Mouse (Mus musculus) liver, adult 2 months (tissue): ENCODE data around the gene Ssbp1. TPM values are rescaled to one million over a fixed set of nuclear protein-coding genes. Genes with fewer than 3 reads are reported as not detected.

Source experiments
- DNase-seq: peaks from one replicate; pipeline ENCODE4 v3.0.0-alpha.2; 2011; ENCODE audit warnings: low read depth, low spot score; ENCODE audit errors: extremely low read depth
- H3K27ac ChIP-seq: fragments of 200-500 bp; replicated peaks from 2 replicates; pipeline ENCODE4 v1.5.1; 2012; ENCODE audit warnings: low read depth, mild to moderate bottlenecking, control low read depth, inconsistent platforms, low read length; ENCODE audit not compliant: insufficient read depth
- H3K27me3 ChIP-seq: fragments of 200-500 bp; 2 replicates; pipeline ENCODE4 v1.6.1; 2012; ENCODE audit warnings: mild to moderate bottlenecking, moderate library complexity, low read length, inconsistent platforms; ENCODE audit not compliant: control insufficient read depth, insufficient read depth
- H3K36me3 ChIP-seq: fragments of 200-500 bp; 2 replicates; pipeline ENCODE4 v1.6.1; 2012; ENCODE audit warnings: low read length, inconsistent platforms; ENCODE audit not compliant: control insufficient read depth, insufficient read depth
- H3K4me1 ChIP-seq: fragments of 200-500 bp; 2 replicates; pipeline ENCODE4 v1.6.1; 2011; ENCODE audit warnings: low read length; ENCODE audit not compliant: control insufficient read depth, insufficient read depth
- H3K4me3 ChIP-seq: fragments of 200-500 bp; 2 replicates; pipeline ENCODE4 v1.5.1; 2011; ENCODE audit warnings: low read depth, mild to moderate bottlenecking, control low read depth, low read length, moderate library complexity; ENCODE audit not compliant: insufficient read depth
- H3K79me2 ChIP-seq: fragments of 200-500 bp; 2 replicates; pipeline ENCODE4 v1.6.1; 2012; ENCODE audit warnings: inconsistent platforms, mild to moderate bottlenecking, low read length, moderate library complexity; ENCODE audit not compliant: control insufficient read depth, insufficient read depth
- H3K9ac ChIP-seq: fragments of 200-500 bp; 2 replicates; pipeline ENCODE4 v1.6.1; 2012; ENCODE audit warnings: low read depth, mild to moderate bottlenecking, control low read depth, inconsistent platforms, low read length
- CTCF ChIP-seq: fragments of 200-500 bp; IDR thresholded peaks from 2 replicates; pipeline ENCODE4 v1.5.1; 2011; ENCODE audit warnings: low read depth, low read length, control low read depth
- POLR2A ChIP-seq: fragments of 200-500 bp; IDR thresholded peaks from 2 replicates; pipeline ENCODE4 v1.6.1; 2011; ENCODE audit warnings: low read length, control low read depth; ENCODE audit not compliant: insufficient read depth; ENCODE audit errors: extremely low read depth
- WGBS: fragments of 180-500 bp; shearing (Covaris S2); methylation state at CpG from one replicate; pipeline ENCODE4 v1.1.7; 2018; 5-methylcytosine and 5-hydroxymethylcytosine counted together
- polyA plus RNA-seq: library from polyadenylated mRNA; depleted of rRNA; stranded (reverse); fragments of >200 nt; gene quantifications from 2 replicates; pipeline ENCODE4 v1.2.3, GENCODE M21; 2012; rRNA removed
- total RNA-seq: library from RNA; depleted of rRNA; stranded (reverse); fragments of >200 nt; gene quantifications from 2 replicates; pipeline ENCODE4 v1.2.3, GENCODE M21; 2014; rRNA removed

Gene Ssbp1
- total RNA-seq: 21.6 and 29.0 TPM in 2 replicates
- polyA plus RNA-seq: 7.9 and 8.1 TPM in 2 replicates

DNA sequence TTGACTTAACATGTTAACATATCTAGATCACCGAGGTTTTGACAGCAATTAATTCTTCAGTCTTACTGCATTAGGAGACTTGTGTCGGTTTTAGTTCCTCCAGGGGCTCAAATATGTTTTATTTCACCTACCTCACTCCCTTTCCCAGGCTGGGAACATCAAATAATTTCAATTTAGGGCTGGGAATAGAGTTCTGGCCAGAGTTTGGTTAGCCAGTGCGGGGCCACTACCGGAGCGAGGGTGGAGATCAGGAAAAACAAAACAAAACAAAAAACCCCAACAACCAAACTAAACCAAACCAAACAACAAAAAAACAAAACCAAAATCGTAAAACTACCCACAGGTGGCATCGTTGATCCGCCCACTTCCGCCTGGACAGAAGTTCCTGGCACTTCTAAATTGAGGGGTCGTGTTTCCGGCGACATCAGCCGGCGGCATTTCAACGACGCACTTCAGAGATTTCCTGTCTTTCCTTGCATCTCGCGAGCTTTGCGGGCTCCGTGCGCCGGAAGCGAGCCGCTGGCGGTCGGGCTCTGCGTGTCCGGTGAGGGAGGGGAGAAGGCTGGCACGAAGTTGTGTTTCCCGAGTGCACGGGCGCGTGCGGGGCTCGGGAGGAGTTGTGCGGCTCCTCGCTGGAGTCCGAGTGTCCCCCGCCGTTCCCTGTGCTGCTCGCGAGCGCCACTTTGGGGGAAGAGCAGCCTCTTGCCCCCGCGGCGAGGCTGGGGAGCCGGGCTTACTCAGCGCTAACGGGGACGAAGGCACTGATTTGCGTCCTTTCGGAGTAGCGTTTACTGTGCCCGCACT, at the start of gene Ssbp1:
Gene Ssbp1 (plus strand): TSS at position 437 of the 804 bp plus-strand sequence.
- WGBS: 1% methylated on average over 54 of the region's 54 CpGs
- Histone ChIP-seq H3K36me3 (peaks cover 24% of the 10 kb centered on the region), H3K4me3 (peak within 1 kb of the TSS; percentile 69), H3K27ac (peak within 1 kb of the TSS; percentile 71), H3K79me2 (peaks cover 2% of the 10 kb centered on the region; the same call in 1 of the 2 replicates), H3K27me3 (no peaks in the 10 kb centered on the region), H3K4me1 (peaks cover 3% of the 10 kb centered on the region; the same call in 1 of the 2 replicates), H3K9ac (peak within 1 kb of the TSS; percentile 75)
- peak; percentile 92 for TF ChIP-seq POLR2A
- no peak for TF ChIP-seq CTCF
- DNase-seq: peak; percentile 88

- 95% methylated on average over 1 of the region's 1 CpGs for WGBS
- TF ChIP-seq POLR2A (no peak), CTCF (no peak)
Observed at GRCm38 (mm10) chr6:40423013-40423412, 48.1 kb upstream of the Ssbp1 start.

GRCm38 (mm10) chr6:40423774-40424173, 47.4 kb upstream of the Ssbp1 start:
- Histone ChIP-seq H3K4me1 (no peaks in the 10 kb centered on the region), H3K27ac (no peak overlapping the region), H3K4me3 (no peak overlapping the region), H3K36me3 (no peaks in the 10 kb centered on the region; the same call in 1 of the 2 replicates), H3K79me2 (no peaks in the 10 kb centered on the region; the same call in 1 of the 2 replicates), H3K27me3 (no peaks in the 10 kb centered on the region), H3K9ac (no peak overlapping the region)
- TF ChIP-seq POLR2A (no peak), CTCF (peak; percentile 68)
- peak; percentile 31 for DNase-seq
- 64% methylated on average over 1 of the region's 1 CpGs for WGBS

More at GRCm38 (mm10) chr6:40423013-40423412, 48.1 kb upstream of the Ssbp1 start:
- Histone ChIP-seq H3K36me3 (peaks cover 1% of the 10 kb centered on the region; the same call in 1 of the 2 replicates), H3K79me2 (no peaks in the 10 kb centered on the region), H3K4me1 (no peaks in the 10 kb centered on the region), H3K27ac (no peak overlapping the region), H3K27me3 (no peaks in the 10 kb centered on the region), H3K4me3 (no peak overlapping the region), H3K9ac (no peak overlapping the region)
- DNase-seq: no peak

DNA sequence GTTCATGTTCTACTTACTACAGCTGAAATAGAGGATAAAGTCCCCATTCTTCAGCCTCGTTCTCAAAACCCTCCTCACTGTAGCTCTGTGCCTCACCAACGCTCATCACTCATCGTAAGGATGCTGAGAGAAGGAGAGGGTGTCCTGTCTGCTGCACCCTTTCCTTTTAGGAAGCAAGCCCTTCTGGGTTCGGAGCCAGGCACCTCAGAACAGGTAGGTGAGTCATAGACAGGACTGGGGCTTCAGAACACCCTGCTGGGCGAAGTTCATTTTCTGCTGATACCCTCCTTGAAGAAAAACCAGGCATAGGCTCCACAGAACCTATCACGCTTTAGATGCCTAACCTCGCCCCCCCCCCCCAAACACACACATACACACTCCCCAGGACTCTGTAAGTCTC, 43.7 kb upstream of the Ssbp1 start:
- no peaks in the 10 kb centered on the region; the same call in 1 of the 2 replicates for H3K79me2 ChIP-seq
- no peaks in the 10 kb centered on the region for H3K36me3 ChIP-seq
- H3K4me3 ChIP-seq: no peak overlapping the region
- no peak for DNase-seq
- TF ChIP-seq CTCF (no peak), POLR2A (no peak)
- no peak overlapping the region for H3K27ac ChIP-seq
- H3K4me1 ChIP-seq: peaks cover 5% of the 10 kb centered on the region
- WGBS: 91% methylated on average over 7 of the region's 7 CpGs
- no peak overlapping the region for H3K9ac ChIP-seq
- H3K27me3 ChIP-seq: no peaks in the 10 kb centered on the region

GRCm38 (mm10) chr6:40428696-40429095, 42.5 kb upstream of the Ssbp1 start:
- H3K9ac ChIP-seq: no peak overlapping the region
- H3K4me1 ChIP-seq: peaks cover 5% of the 10 kb centered on the region
- H3K27me3 ChIP-seq: no peaks in the 10 kb centered on the region
- TF ChIP-seq POLR2A (no peak), CTCF (no peak)
- 73% methylated on average over 3 of the region's 3 CpGs for WGBS
- no peaks in the 10 kb centered on the region; the same call in 1 of the 2 replicates for H3K79me2 ChIP-seq
- H3K36me3 ChIP-seq: no peaks in the 10 kb centered on the region
- no peak overlapping the region for H3K27ac ChIP-seq
- no peak for DNase-seq
- H3K4me3 ChIP-seq: no peak overlapping the region

GRCm38 (mm10) chr6:40429521-40429931, 41.6 kb upstream of the Ssbp1 start:
- Histone ChIP-seq H3K4me1 (peaks cover 5% of the 10 kb centered on the region), H3K4me3 (no peak overlapping the region), H3K79me2 (no peaks in the 10 kb centered on the region; the same call in 1 of the 2 replicates), H3K36me3 (no peaks in the 10 kb centered on the region), H3K27ac (no peak overlapping the region), H3K9ac (no peak overlapping the region), H3K27me3 (no peaks in the 10 kb centered on the region)
- WGBS: 33% methylated on average over 4 of the region's 4 CpGs
- peak; percentile 10 for DNase-seq
- no peak for TF ChIP-seq CTCF
- no peak for TF ChIP-seq POLR2A
